Mouse (Mus musculus): ENCODE data around the gene Fuca2. TPM values are rescaled to one million over a fixed set of nuclear protein-coding genes. Genes with fewer than 3 reads are reported as not detected.

The Fuca2 gene
- total RNA-seq, 2 experiments from 2014 or later, result 24.4 to 26.4 TPM

- DNase-seq (ENCODE audit: low spot score in 2 of 2), result no peak
Measured at GRCm38 (mm10) chr10:13528155-13528554, 28.8 kb downstream of the Fuca2 start.

DNA sequence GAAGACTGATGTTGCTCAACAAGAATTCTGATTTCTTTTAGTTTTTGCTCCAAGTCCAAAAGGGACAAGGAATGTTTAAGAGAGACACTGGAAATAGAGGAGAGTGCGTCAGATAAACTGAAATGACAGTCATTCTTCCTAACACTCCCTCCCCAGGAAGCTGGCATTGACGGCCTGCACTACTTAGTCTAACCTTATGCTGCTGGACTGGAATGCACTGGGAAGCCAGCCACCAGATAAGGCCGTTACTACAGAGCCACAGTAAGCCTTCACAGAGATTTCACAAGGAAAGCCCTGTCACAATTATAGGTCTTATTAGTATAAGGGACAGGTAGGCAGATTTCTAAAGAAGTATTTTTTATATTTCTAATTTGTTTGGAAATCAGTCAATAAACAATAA is 35.4 kb downstream of the Fuca2 start:
- no peak for DNase-seq (ENCODE audit: low spot score in 2 of 2)

DNA sequence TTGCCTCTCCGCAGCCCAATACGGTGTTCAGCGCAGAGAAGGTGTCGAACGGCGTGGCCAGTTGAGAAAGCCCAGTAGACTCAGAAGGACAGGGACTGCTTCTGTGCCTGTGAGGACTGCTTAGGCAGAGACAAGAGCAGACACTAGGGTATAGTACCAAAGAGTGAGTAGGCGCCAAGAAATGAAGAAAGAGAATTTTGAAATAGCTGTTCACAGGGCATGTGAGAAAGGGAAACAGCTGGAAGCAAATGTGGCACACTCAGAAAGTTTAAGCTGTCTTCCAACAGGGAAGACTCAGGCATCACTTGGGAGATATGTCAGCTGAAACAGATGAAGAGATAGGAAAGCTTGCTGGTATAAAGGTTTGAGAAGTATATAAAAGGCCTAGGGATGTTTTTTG is 37.4 kb downstream of the Fuca2 start:
- DNase-seq (ENCODE audit: low spot score in 2 of 2), result no peak

DNA sequence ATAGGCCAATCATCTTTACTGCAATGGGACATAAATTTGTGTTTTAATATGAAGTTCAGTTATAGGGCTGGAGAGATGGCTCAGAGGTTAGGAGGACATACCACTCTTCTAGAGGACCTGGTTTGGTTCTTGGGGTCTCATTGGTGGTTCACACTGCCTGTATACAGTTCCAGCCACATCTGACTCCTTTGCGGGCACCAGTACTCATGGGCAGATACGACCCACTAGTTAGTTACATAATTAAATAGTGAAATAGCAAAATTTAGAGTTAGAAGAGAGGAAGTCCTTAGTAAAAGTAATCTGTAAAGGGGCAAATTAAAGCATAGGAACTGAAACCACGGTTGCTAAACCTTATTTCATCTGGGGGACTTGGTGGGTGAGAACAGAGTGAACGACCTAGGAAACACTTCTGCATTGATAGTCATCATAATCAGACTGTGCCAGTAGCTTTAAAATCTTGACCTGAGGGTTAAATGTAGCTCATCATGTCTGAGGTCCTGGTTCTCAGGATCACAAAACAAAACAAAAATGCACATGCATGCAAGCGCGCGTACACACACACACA is 40.5 kb downstream of the Fuca2 start:
- no peak for DNase-seq (ENCODE audit: low spot score in 2 of 2)

- no peak for DNase-seq (ENCODE audit: low spot score in 2 of 2)
Measured at GRCm38 (mm10) chr10:13541721-13542120, 42.4 kb downstream of the Fuca2 start.

- peak; percentile 81 to 89 for DNase-seq (ENCODE audit: low spot score in 2 of 2)
Measured at GRCm38 (mm10) chr10:13552646-13553497, 53.5 kb downstream of the Fuca2 start, which contains the start of the genes Adat2 and Pex3. TSS of gene Adat2 (plus strand) at chr10:13552894. TSS of gene Pex3 (minus strand) at chr10:13553142.

GRCm38 (mm10) chr10:13553498-13553985 is 54.2 kb downstream of the Fuca2 start:
- no peak for DNase-seq (ENCODE audit: low spot score in 2 of 2)

DNA sequence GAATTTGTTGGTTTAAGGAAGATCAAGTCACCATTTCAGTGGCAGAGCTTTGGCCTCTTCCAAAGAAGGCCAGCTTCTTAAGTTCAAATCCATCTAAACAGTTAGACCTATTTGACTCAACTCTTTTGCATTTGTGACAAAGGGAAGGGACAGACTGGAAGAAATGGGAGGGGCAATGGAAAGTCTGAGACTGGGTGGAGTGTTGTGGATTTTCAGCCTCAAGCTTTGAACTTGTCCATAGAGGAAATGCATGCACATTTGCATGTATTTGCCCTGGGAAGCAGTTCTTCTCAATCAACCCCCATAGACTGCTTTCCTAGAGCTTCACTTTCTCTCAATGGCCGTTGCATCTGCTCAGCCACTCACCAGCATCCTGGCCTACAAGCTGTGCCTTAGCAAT is 55.0 kb downstream of the Fuca2 start:
- no peak for DNase-seq (ENCODE audit: low spot score in 2 of 2)

GRCm38 (mm10) chr10:13560014-13560674 is 60.8 kb downstream of the Fuca2 start:
- no peak for DNase-seq (ENCODE audit: low spot score in 2 of 2)

DNA sequence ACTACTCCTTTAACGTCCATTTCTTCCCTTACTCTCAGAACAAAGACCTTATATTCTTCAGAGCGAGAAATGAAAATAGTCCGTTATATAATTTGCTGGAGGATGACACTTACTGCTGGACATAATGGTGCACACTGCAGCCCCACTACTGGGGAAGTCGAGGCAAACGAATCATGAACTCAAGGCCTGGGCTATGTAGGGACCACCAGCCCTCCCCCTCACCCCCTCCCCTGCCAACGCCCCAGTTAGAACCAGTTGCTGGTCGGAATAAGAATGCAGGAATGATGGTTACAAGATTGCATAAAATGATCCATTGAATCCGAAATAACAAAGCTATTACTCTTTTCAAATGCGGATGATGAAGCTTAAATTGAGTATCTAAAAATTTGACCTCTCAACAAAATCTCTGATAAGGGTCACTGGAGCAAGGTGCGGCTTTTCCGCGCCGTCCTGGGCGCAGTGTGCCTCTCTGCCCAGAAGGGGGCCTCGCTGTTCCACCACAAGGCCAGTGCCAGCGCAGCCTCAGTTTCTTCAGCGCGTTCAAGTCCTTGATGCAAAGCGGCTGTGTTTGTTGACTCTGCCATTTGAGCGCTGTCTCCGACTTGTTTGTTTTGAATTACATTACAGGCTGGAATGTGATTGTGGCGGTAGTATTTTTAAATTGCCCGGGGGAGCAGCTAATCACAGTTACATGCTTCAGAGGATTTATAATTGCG is 65.2 kb downstream of the Fuca2 start:
- DNase-seq (ENCODE audit: low spot score in 2 of 2), result peak; percentile 37 to 65

- no peak for DNase-seq (ENCODE audit: low spot score in 2 of 2)
Measured at GRCm38 (mm10) chr10:13565080-13565448, 65.7 kb downstream of the Fuca2 start.

- DNase-seq (ENCODE audit: low spot score in 2 of 2), result no peak
Measured at GRCm38 (mm10) chr10:13566393-13566792, 67.1 kb downstream of the Fuca2 start.

Other genes starting within 250 kb of the Fuca2 start
- 10 to 100 TPM; 75.0 to 78.7 TPM for gene Phactr2, start 25.1 kb upstream of the Fuca2 start, total RNA-seq (2021)
- 1 to 10 TPM; 5.1 to 5.7 TPM for gene Adat2, start 53.4 kb downstream of the Fuca2 start, total RNA-seq (2021)
- gene Pex3, start 53.6 kb downstream of the Fuca2 start, total RNA-seq (2021), result 10 to 100 TPM; 18.0 to 23.0 TPM

Data from gastrocnemius, postnatal 4 days (tissue).